Mouse (Mus musculus) forebrain, embryonic 16.5 days (tissue): ENCODE data around the gene Dctn2. TPM values are rescaled to one million over a fixed set of nuclear protein-coding genes. Genes with fewer than 3 reads are reported as not detected.
A peak's percentile ranks its signal among the peaks of the same experiment; 100 is the strongest.
"Not testable (repeated sequence)": the region's sequence is repeated elsewhere in the genome, so short reads cannot be mapped to it uniquely, and the experiment has no call there.

ENCODE experiments used
- ATAC-seq: fragments of 200-750 bp; cut with Nextera tagmentation; 2 replicates; pipeline ENCODE4 v1.8.0; 2017; ENCODE audit warnings: mild to moderate bottlenecking, moderate library complexity
- H3K27ac ChIP-seq: fragments of 300-500 bp; sonication (generic); 2 replicates; pipeline ENCODE4 v1.5.1; 2014; ENCODE audit warnings: low read length, control low read depth
- H3K27me3 ChIP-seq: fragments of 300-500 bp; sonication (generic); replicated peaks from 2 replicates; pipeline ENCODE4 v1.6.1; 2014; ENCODE audit warnings: low read length; ENCODE audit not compliant: control insufficient read depth, insufficient read depth
- H3K36me3 ChIP-seq: fragments of 300-500 bp; sonication (generic); 2 replicates; pipeline ENCODE4 v1.6.1; 2014; ENCODE audit not compliant: control insufficient read depth, insufficient read depth
- H3K4me1 ChIP-seq: fragments of 300-500 bp; sonication (generic); replicated peaks from 2 replicates; pipeline ENCODE4 v1.6.1; 2014; ENCODE audit warnings: low read length; ENCODE audit not compliant: control insufficient read depth, insufficient read depth
- H3K4me2 ChIP-seq: fragments of 300-500 bp; sonication (generic); 2 replicates; pipeline ENCODE4 v1.6.1; 2014; ENCODE audit warnings: mild to moderate bottlenecking, low read length, control low read depth
- H3K4me3 ChIP-seq: fragments of 300-500 bp; sonication (generic); replicated peaks from 2 replicates; pipeline ENCODE4 v1.5.1; 2014; ENCODE audit warnings: mild to moderate bottlenecking, low read length, control low read depth
- H3K9ac ChIP-seq: fragments of 300-500 bp; sonication (generic); replicated peaks from 2 replicates; pipeline ENCODE4 v1.6.1; 2014; ENCODE audit warnings: low read depth, low read length, control low read depth
- H3K9me3 ChIP-seq: fragments of 300-500 bp; sonication (generic); 2 replicates; pipeline ENCODE4 v1.6.1; 2016; ENCODE audit warnings: low read length; ENCODE audit not compliant: control insufficient read depth
- WGBS: fragments of 180-500 bp; shearing (Covaris S2); extraction: QIAGEN DNeasy Blood & Tissue Kit; methylation state at CpG from one replicate; pipeline ENCODE4 v1.1.7; 2014; 5-methylcytosine and 5-hydroxymethylcytosine counted together
- polyA plus RNA-seq: library from polyadenylated mRNA; unstranded; fragments of >200 nt; fragmentation: Nextera tagmentation; extraction: Ambion mirVana; gene quantifications from 2 replicates; pipeline ENCODE4 v1.2.1, GENCODE M21; 2015

The Dctn2 gene
- polyA plus RNA-seq, 1 experiment from 2014 or later = 342 TPM

DNA sequence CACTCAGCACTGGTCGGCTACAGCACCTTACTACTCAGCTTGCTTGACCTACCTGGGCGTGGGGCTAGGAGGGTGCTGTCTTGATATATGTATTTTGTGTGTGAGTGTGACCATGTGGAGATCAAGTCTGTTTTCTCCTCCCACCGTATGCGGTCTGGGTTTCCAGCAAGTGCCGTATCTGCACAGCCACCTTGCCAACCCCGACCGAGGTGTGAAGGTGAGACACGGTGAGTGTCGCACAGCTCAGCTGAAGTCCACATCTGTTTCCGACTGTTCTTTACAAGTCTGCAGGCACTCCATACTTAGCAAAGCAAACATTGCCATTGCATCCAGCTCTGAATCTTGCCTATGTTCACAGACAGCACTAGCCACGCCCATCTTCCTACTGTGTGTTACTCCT, 37.0 kb downstream of the Dctn2 start:
- 93% methylated on average over 11 of the region's 11 CpGs for WGBS
- Histone ChIP-seq H3K9me3 (no peaks in the 10 kb centered on the region), H3K4me3 (no peak overlapping the region), H3K36me3 (peaks cover 70% of the 10 kb centered on the region), H3K4me1 (no peaks in the 10 kb centered on the region), H3K9ac (no peak overlapping the region), H3K4me2 (no peak overlapping the region), H3K27me3 (no peaks in the 10 kb centered on the region), H3K27ac (no peak overlapping the region)
- no peak for ATAC-seq

DNA sequence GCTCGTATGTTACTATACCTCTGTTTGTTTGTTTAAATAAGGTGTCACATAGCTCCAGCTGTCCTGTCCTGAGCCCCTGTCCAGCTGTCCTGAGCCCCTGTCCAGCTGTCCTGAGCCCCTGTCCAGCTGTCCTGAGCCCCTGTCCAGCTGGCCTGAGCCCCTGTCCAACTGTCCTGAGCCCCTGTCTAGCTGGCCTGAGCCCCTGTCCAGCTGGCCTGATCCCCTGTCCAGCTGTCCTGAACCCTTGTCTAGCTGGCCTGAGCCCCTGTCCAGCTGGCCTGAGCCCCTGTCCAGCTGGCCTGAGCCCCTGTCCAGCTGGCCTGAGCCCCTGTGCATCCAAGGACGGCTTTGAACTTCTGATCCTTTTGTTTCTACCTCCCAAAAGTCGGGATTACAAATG, 43.0 kb downstream of the Dctn2 start:
- H3K27ac ChIP-seq, H3K9me3 ChIP-seq, H3K9ac ChIP-seq, H3K4me3 ChIP-seq, H3K27me3 ChIP-seq, H3K4me1 ChIP-seq, ATAC-seq, H3K4me2 ChIP-seq: not testable (repeated sequence)
- WGBS = 87% methylated on average over 3 of the region's 3 CpGs
- peaks cover 38% of the 10 kb centered on the region for H3K36me3 ChIP-seq

DNA sequence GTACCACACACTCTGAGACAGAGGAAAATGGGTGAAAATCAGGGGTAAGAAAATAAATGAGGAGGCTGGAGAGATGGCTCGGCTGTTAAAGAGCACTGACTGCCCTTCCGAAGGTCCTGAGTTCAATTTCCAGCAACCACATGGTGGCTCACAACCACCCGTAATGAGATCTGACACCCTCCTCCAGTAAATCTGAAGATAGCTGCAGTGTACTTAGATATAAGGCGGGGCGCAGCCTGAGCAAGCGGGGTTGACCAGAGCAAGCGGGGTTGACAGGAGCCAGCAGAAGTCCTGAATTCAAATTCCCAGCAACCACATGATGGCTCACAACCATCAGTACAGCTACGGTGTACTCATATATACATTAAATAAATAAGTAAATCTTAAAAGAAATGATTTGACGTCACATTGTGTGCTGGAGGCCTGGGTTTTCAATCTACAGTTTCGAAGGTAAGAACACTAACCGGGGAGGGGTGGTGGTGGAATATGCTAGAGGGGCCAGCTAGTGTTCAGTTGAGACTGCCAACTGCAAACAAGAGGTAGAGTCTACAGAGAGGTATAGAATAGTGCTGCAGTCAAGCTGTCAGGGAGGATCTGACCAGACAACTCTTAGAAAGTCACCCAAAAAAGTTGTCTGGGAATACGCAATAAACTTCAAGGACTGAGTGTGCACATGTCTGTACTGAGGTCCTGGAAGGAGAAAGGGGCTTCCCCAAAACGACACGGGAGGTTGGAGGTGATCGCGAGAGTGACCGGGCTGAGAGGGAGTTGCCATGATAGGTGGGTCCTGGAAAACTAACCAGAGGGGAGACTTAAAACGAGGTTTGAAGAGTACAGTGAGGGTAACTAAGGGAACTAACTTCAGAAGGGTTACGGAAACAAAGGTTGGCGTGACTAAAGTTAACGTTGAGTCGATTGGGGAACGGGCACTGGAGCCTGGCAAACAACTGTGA, 44.6 kb downstream of the Dctn2 start:
- Histone ChIP-seq H3K9me3 (no peaks in the 10 kb centered on the region), H3K4me1 (peaks cover 9% of the 10 kb centered on the region), H3K27ac (peak overlapping the region; percentile 64), H3K36me3 (peaks cover 27% of the 10 kb centered on the region), H3K4me2 (peak overlapping the region; percentile 91), H3K4me3 (peak overlapping the region; percentile 77), H3K27me3 (no peaks in the 10 kb centered on the region), H3K9ac (peak overlapping the region; percentile 87)
- WGBS = 38% methylated on average over 23 of the region's 23 CpGs
- peak; percentile 6 for ATAC-seq

DNA sequence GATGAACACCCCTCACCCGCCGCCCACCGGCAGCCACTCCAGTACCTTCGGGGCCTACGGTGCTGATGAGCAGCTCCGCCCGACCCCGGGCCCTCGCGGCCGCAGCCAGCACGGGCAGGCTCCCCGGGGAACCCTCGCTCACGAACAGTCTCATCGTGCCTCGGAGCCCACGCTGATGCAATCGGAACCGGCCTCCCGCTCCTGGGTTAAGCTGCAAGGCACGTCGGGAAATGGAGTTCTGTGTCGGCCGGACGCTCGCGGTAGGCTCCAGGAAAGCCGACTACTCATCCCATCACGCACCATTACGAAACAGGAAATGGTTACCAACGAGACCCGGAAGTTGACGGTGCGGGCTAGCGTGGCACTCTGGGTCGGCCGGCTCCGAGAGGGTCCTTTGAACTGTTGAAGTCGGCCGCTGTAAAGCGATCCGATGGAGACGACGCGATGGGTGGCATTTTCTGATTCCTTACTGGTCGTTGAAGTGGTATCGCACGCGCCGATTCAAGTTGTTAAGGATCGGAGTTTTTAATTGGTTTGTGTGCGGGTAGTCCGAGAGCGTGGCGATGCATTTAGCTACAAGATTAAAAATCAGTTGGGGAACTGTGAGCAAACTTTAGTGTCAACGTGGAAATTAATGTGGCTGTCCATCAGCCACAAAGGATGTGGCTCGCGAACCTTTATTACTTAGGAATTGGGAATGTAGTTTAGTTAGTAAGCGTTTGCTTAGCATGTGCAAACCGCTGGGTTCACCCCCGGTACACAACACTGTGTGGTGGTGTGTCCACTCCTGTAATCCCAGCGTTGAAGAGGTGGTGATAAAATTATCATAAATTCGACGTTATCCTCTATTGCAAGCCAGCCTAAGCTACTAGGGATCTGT, 45.5 kb downstream of the Dctn2 start, which contains the start of gene Mars:
Mars (minus strand) TSS at position 311 of the 880 bp plus-strand sequence.
- Histone ChIP-seq H3K9me3 (no peaks in the 10 kb centered on the region), H3K4me3 (peak within 1 kb of the TSS; percentile 77), H3K9ac (peak within 1 kb of the TSS; percentile 87), H3K27ac (peak within 1 kb of the TSS; percentile 75), H3K36me3 (peaks cover 22% of the 10 kb centered on the region), H3K27me3 (no peaks in the 10 kb centered on the region), H3K4me1 (peaks cover 9% of the 10 kb centered on the region), H3K4me2 (peak within 1 kb of the TSS; percentile 91)
- under 1% methylated on average over 65 of the region's 65 CpGs for WGBS
- peak; percentile 98 for ATAC-seq

GRCm38 (mm10) chr10:127312356-127312676, 46.1 kb downstream of the Dctn2 start:
- Histone ChIP-seq H3K27ac (peak overlapping the region; percentile 75), H3K27me3 (no peaks in the 10 kb centered on the region), H3K9me3 (no peaks in the 10 kb centered on the region), H3K4me1 (peaks cover 9% of the 10 kb centered on the region), H3K9ac (peak overlapping the region; percentile 55; the same call in 1 of the 2 replicates), H3K4me2 (peak overlapping the region; percentile 72), H3K4me3 (peak overlapping the region; percentile 77), H3K36me3 (peaks cover 16% of the 10 kb centered on the region; the same call in 1 of the 2 replicates)
- peak; percentile 22 for ATAC-seq
- WGBS = under 1% methylated on average over 4 of the region's 4 CpGs

- no peaks in the 10 kb centered on the region for H3K27me3 ChIP-seq
- H3K36me3 ChIP-seq = peaks cover 11% of the 10 kb centered on the region; the same call in 1 of the 2 replicates
- H3K4me1 ChIP-seq = peaks cover 9% of the 10 kb centered on the region
- H3K27ac ChIP-seq = no peak overlapping the region
- no peaks in the 10 kb centered on the region for H3K9me3 ChIP-seq
- H3K9ac ChIP-seq = no peak overlapping the region
- no peak for ATAC-seq
- H3K4me2 ChIP-seq = no peak overlapping the region
- WGBS = 80% methylated on average over 4 of the region's 4 CpGs
- no peak overlapping the region for H3K4me3 ChIP-seq
Observed at GRCm38 (mm10) chr10:127312858-127313257, 46.7 kb downstream of the Dctn2 start.

- H3K36me3 ChIP-seq, H3K27ac ChIP-seq, ATAC-seq, H3K4me1 ChIP-seq, H3K4me2 ChIP-seq, H3K4me3 ChIP-seq, H3K9ac ChIP-seq, H3K27me3 ChIP-seq, H3K9me3 ChIP-seq: not testable (repeated sequence)
- WGBS = 96% methylated on average over 5 of the region's 5 CpGs
Observed at GRCm38 (mm10) chr10:127313516-127313915, 47.3 kb downstream of the Dctn2 start.

- not testable (repeated sequence) for H3K9me3 ChIP-seq
Observed at GRCm38 (mm10) chr10:127314950-127315349, 48.8 kb downstream of the Dctn2 start.

GRCm38 (mm10) chr10:127317277-127317676, 51.1 kb downstream of the Dctn2 start:
- Histone ChIP-seq H3K4me2 (no peak overlapping the region), H3K9ac (no peak overlapping the region), H3K4me1 (no peaks in the 10 kb centered on the region), H3K4me3 (no peak overlapping the region), H3K27me3 (0 out of 2 replicates have a peak, but pooled peaks cover 2% of the 10 kb centered on the region), H3K36me3 (no peaks in the 10 kb centered on the region), H3K27ac (no peak overlapping the region), H3K9me3 (no peaks in the 10 kb centered on the region)
- WGBS = 75% methylated on average over 2 of the region's 2 CpGs
- no peak for ATAC-seq

More at GRCm38 (mm10) chr10:127314950-127315349, 48.8 kb downstream of the Dctn2 start:
- H3K27me3 ChIP-seq, H3K36me3 ChIP-seq, H3K27ac ChIP-seq, H3K4me1 ChIP-seq, H3K9ac ChIP-seq, ATAC-seq, H3K4me2 ChIP-seq, H3K4me3 ChIP-seq: not testable (repeated sequence)
- 84% methylated on average over 1 of the region's 1 CpGs for WGBS
